Comparison of ENCODE assay signal across 8 mouse cellular contexts in genomic region chrX:12157331-12157930, GRCm38 (mm10). TPM values are rescaled to one million over a fixed set of nuclear protein-coding genes. Genes with fewer than 3 reads are reported as not detected.
DNase-seq lines count a peak whose midpoint lies in the region; ATAC-seq lines count a peak whose summit lies in the region.

No protein-coding gene starts in this region.

- H3K4me3 ChIP-seq in forebrain, embryonic 11.5 days (ENCODE audit: low read depth, low read length): no peak overlapping the region
- peak overlapping the region; percentile 59 for H3K4me3 ChIP-seq in limb, embryonic 10.5 days
- H3K4me3 ChIP-seq in midbrain, embryonic 12.5 days: no peak overlapping the region

- intact Hi-C loops in heart, postnatal 14 days (cut with DNase I): no loop called here

- no peaks in the 10 kb centered on the region for H3K36me3 ChIP-seq in forebrain, embryonic 11.5 days (ENCODE audit: control insufficient read depth, insufficient read depth, low read length)
- H3K36me3 ChIP-seq in limb, embryonic 10.5 days: no peaks in the 10 kb centered on the region
- no peaks in the 10 kb centered on the region for H3K36me3 ChIP-seq in midbrain, embryonic 12.5 days

- no peak overlapping the region for H3K27ac ChIP-seq in forebrain, embryonic 11.5 days (ENCODE audit: low read depth, low read length)
- peak overlapping the region; percentile 94 for H3K27ac ChIP-seq in limb, embryonic 10.5 days
- no peak overlapping the region for H3K27ac ChIP-seq in midbrain, embryonic 12.5 days (replicated peaks)

- peaks cover 4% of the 10 kb centered on the region; the same call in 1 of the 2 replicates for H3K4me1 ChIP-seq in forebrain, embryonic 11.5 days (replicated peaks; ENCODE audit: control insufficient read depth, insufficient read depth, low read length)
- peaks cover 84% of the 10 kb centered on the region for H3K4me1 ChIP-seq in limb, embryonic 10.5 days
- H3K4me1 ChIP-seq in midbrain, embryonic 12.5 days: peaks cover 37% of the 10 kb centered on the region

- no peaks in the 10 kb centered on the region for H3K9me3 ChIP-seq in forebrain, embryonic 11.5 days (ENCODE audit: control insufficient read depth, low read length)
- H3K9me3 ChIP-seq in limb, embryonic 10.5 days (replicated peaks): no peaks in the 10 kb centered on the region
- H3K9me3 ChIP-seq in midbrain, embryonic 12.5 days: no peaks in the 10 kb centered on the region

- H3K9ac ChIP-seq in forebrain, embryonic 11.5 days (ENCODE audit: low read length): no peak overlapping the region
- H3K9ac ChIP-seq in midbrain, embryonic 12.5 days (replicated peaks): no peak overlapping the region

- peak; percentile 33 for DNase-seq in urinary bladder, adult 2 months (ENCODE audit: low spot score)
- no peak for DNase-seq in urinary bladder, postnatal 10 days (ENCODE audit: low spot score)
- peak; percentile 66 for DNase-seq in forebrain, embryonic 11.5 days (ENCODE audit: low spot score)
- peak; percentile 65 to 67 for DNase-seq in heart, postnatal 14 days
- DNase-seq in limb, embryonic 10.5 days (ENCODE audit: low spot score): peak; percentile 56
- peak; percentile 58 for DNase-seq in thymus, postnatal 4 days
- DNase-seq in urinary bladder, adult 18-20 months (ENCODE audit: low spot score in 2 of 2): no peak

- 6% methylated on average over 25 of the region's 25 CpGs for WGBS in forebrain, embryonic 11.5 days
- 4% methylated on average over 25 of the region's 25 CpGs for WGBS in limb, embryonic 10.5 days
- WGBS in midbrain, embryonic 12.5 days: 9% methylated on average over 25 of the region's 25 CpGs

- H3K27me3 ChIP-seq in forebrain, embryonic 11.5 days (ENCODE audit: control insufficient read depth, insufficient read depth, low read length): peaks cover 58% of the 10 kb centered on the region
- H3K27me3 ChIP-seq in limb, embryonic 10.5 days (ENCODE audit: low read depth, poor library complexity, severe bottlenecking): peaks cover 93% of the 10 kb centered on the region
- H3K27me3 ChIP-seq in midbrain, embryonic 12.5 days: peaks cover 84% of the 10 kb centered on the region

- H3K4me2 ChIP-seq in forebrain, embryonic 11.5 days (ENCODE audit: low read depth, low read length, severe bottlenecking): peak overlapping the region; percentile 63; the same call in 1 of the 2 replicates
- H3K4me2 ChIP-seq in midbrain, embryonic 12.5 days (replicated peaks): peak overlapping the region; percentile 61

- ATAC-seq in forebrain, embryonic 11.5 days (replicated peaks; ENCODE audit: low FRiP score): no peak
- no peak for ATAC-seq in midbrain, embryonic 12.5 days (ENCODE audit: low FRiP score, low read depth)

RNA-seq across cellular contexts. Expression of gene Bcor, which starts 2.7 kb away (rescaled TPM):
- polyA plus RNA-seq in urinary bladder, adult 2 months (2012; rRNA removed): 7.5 and 11.9 TPM in 2 replicates
- polyA plus RNA-seq in forebrain, embryonic 11.5 days (2014; fragmentation: Nextera tagmentation; extraction: Ambion mirVana): 23.5 and 26.3 TPM in 2 replicates
- total RNA-seq in heart, postnatal 14 days (2021): 10 to 100 TPM; 24.4 to 25.8 TPM
- 20.7 and 26.5 TPM in 2 replicates for polyA plus RNA-seq in limb, embryonic 10.5 days (2016; fragmentation: Nextera tagmentation; extraction: Ambion mirVana)
- polyA plus RNA-seq in midbrain, embryonic 12.5 days (2016; fragmentation: Nextera tagmentation; extraction: Ambion mirVana): 26.3 and 31.2 TPM in 2 replicates

Comparison
In these comparisons a context has a peak if more than half of its experiments do, and no peak if none do; other contexts are left out.
1. DNase-seq: peak in urinary bladder, adult 2 months (single experiment), forebrain, embryonic 11.5 days (single experiment), heart, postnatal 14 days (2 of 2), limb, embryonic 10.5 days (single experiment) and thymus, postnatal 4 days (single experiment); none in urinary bladder, postnatal 10 days (single experiment) and urinary bladder, adult 18-20 months (0 of 2).